Mouse (Mus musculus) left cerebral cortex, postnatal 36 days (tissue): ENCODE measurements at regions not wholly inside any gene's neighbourhood (a gene's known extent, or its start where the extent isn't known, plus 50 kb on each side); places are given as distances from the start of the nearest gene placed in this dataset.

Source experiments
- DNase-seq, 2 experiments: peaks; one replicate each; pipeline ENCODE4 v3.0.0; 2021 to 2022; ENCODE audit warnings: low spot score in 2 of 2, mixed read lengths in 1 of 2
- intact Hi-C: fragments of 180-260 bp; cut with DNase I; formaldehyde crosslinking; loops from one replicate; pipeline ENCODE4 v1.15.1; 2025

DNA sequence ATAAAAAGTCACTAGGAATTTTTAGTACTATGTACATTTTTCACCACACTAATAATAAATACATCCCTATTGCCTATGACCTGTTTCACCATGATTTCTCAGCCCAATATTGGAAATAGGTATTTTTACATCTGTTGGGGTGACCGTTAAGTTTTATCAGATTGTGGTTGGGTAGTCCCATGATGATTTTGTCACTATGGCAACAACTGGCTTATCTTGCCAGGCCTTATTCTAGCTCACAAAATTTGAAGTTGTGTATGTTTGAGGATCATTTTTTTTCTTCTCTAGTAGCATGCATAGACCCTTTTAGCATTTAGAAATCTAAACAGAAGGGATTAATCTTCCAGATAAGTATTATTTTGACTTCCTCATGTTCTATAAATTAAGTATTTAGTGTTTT lies 1211.1 kb upstream of the Pcdh17 start:
- DNase-seq, result no peak
- intact Hi-C loops, result no loop called here

DNA sequence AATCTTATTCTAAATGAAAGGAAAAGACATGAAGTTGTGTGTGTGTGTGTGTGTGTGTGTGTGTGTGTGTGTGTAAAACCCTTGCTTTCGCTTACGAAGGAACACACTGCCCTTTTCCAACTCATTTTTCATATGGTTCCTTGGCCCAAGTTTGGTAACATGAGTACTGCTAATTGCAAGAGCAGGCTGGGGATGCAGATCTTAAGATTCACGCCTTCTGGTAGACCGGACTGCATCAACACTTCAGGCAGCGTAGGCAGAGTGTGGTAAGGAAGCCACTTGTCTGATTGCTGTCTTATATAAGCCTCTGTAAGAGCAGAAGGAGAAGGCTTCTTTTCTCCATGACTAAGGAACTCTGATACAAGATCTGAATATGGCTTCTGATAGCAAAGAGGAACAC lies 1196.5 kb upstream of the Pcdh17 start:
- peak; percentile 56 to 62 for DNase-seq
- intact Hi-C loops, result no loop called here

DNA sequence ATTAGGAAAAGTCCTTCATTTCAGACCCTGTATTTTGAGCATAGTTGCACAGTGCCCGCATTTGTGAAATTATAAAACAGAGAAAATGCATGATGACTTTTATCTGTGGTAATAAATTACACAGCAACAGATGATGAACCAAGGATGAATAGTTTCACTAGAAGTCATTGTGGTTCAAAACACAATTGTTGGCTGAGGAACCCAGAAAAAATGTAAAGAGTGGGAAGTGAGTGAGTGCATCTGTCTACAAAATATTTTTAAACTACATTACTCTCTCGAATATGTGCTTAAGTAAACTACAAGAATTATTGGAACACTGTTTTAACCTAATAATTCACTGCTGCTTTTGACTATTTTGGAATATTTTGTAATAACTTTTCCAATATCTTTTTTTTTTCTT lies 1196.0 kb upstream of the Pcdh17 start:
- no peak for DNase-seq
- intact Hi-C loops, result no loop called here

DNA sequence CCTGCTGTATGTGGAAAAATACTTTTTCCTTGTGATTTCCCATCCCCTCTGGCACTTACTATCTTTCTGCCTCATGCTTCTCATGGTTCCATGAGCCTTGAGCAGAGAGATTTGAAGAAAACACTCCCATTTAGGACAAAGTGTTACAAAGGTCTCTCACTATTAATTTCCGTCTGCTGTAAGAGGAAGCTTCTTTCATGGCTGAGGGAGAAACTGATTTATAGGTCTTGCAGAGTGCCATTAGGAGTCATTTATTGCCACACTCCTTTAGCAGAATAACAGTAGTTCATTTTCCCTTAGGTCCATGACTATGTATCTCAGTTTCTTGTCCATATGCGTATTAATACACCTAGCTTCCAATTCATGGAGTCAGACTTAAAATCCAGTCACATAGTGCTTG lies 1190.4 kb upstream of the Pcdh17 start:
- DNase-seq, result no peak
- intact Hi-C loops, result no loop called here

DNA sequence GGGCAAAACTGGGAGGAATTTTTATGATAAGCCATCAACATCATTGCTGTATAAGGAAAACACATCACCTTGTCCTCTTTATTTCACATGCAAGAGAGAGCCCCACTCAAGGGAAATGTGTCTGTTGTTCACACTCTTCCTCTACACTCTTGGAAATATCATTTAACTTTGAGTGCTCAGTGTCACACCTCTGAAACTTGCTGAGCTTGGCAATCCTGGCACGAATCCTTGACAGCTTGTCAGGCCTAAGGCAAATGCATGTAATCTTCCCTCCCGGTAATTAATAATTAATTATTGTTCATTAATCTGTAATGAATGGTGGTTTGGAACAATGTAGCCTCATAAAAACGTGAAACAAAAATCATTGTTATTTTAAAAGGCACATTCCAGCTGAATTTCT lies 1140.8 kb upstream of the Pcdh17 start:
- intact Hi-C loops, result no loop called here
- DNase-seq, result no peak

DNA sequence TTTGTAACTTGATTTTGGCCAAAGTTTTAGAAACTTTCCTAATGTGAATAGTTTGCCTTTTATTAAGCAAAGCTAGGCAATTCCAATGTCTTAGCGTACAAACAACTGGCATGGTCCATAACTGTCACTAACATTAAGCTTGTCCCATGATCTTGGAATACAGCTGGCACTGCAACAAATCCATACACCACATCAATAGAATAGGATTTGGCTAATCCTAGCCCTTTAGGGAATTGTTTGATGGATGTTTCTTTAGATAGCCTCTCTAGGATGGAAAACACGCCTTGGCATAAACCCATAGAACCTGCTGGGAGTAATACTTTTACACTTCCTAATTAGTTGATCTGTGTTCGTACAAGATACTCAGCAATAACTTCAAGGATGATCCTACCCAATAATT lies 1122.6 kb upstream of the Pcdh17 start:
- intact Hi-C loops, result no loop called here
- no peak for DNase-seq

DNA sequence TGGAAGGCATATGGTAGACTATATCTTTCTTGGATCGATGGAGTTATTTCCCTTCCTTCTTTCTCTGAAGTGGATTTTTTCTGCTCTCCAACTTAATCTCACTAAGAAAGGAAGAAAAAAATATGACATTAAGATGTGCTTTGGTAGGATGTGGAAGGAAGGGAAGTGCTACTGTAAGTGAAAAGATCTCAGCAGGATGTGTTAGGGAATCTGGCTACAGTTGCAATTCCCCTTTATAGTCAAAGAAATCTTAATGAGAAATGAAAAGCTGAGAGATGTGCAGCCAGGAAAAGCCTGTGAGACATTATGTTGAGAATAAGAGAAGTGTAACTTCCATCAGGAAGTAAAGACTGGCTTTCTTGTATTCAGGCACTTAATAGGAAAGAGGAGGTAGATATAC lies 1080.2 kb upstream of the Pcdh17 start:
- intact Hi-C loops, result no loop called here
- no peak for DNase-seq
